10 mouse cellular contexts compared by ENCODE assay signal in genomic region chr7:37775502-37775901, GRCm38 (mm10). TPM values are rescaled to one million over a fixed set of nuclear protein-coding genes. Genes with fewer than 3 reads are reported as not detected.
A peak's percentile ranks its signal among the peaks of the same experiment; 100 is the strongest.
DNase-seq lines count a peak whose midpoint lies in the region; ATAC-seq and TF ChIP-seq lines count a peak whose summit lies in the region.
"Had no signal": no experiment of that assay in that cellular context is flagged by ENCODE, and none has a peak within 500 bp of the region (broad histone marks: within the 10 kb centered on the region; RNA-seq: fewer than 3 reads in every experiment).

No protein-coding gene starts in this region.

- no peaks in the 10 kb centered on the region for H3K9me3 ChIP-seq in forebrain, embryonic 14.5 days (replicated peaks; ENCODE audit: control insufficient read depth, low read length)
- H3K9me3 ChIP-seq in forebrain, embryonic 16.5 days (ENCODE audit: control insufficient read depth, low read length), result no peaks in the 10 kb centered on the region
- H3K9me3 ChIP-seq in kidney, embryonic 14.5 days (ENCODE audit: control insufficient read depth, low read length), result no peaks in the 10 kb centered on the region
- H3K9me3 ChIP-seq: limb, embryonic 15.5 days had no signal

- peak; percentile 96 for TF ChIP-seq CTCF in testis, adult 2 months (IDR thresholded peaks at IDR 0.05; ENCODE audit: control insufficient read depth, insufficient read depth, insufficient replicate concordance, low read depth, low read length)

- peak; percentile 63 for DNase-seq in forebrain, embryonic 14.5 days (ENCODE audit: low spot score)
- DNase-seq in right cerebral cortex, postnatal 10 days (ENCODE audit: low spot score in 2 of 2), result peak; percentile 39 to 62
- no peak for DNase-seq in right cerebral cortex, postnatal 36 days (ENCODE audit: low spot score in 2 of 2)
- DNase-seq in embryo, embryonic 10.5 days (ENCODE audit: low spot score), result peak; percentile 78
- peak; percentile 70 for DNase-seq in lung, postnatal 10 days

- no peak overlapping the region for H3K27ac ChIP-seq in forebrain, embryonic 14.5 days (ENCODE audit: low read depth, low read length)
- H3K27ac ChIP-seq in forebrain, embryonic 16.5 days (ENCODE audit: low read length), result no peak overlapping the region
- H3K27ac ChIP-seq in kidney, embryonic 14.5 days (ENCODE audit: low read depth, low read length), result no peak overlapping the region
- H3K27ac ChIP-seq in testis, adult 2 months (ENCODE audit: control insufficient read depth, insufficient read depth, low read depth, low read length), result no peak overlapping the region
- H3K27ac ChIP-seq: limb, embryonic 15.5 days had no signal

- H3K4me2 ChIP-seq in forebrain, embryonic 14.5 days (ENCODE audit: low read length), result no peak overlapping the region
- H3K4me2 ChIP-seq in forebrain, embryonic 16.5 days (ENCODE audit: low read length), result no peak overlapping the region
- no peak overlapping the region for H3K4me2 ChIP-seq in kidney, embryonic 14.5 days (replicated peaks; ENCODE audit: low read depth, low read length)
- H3K4me2 ChIP-seq: limb, embryonic 15.5 days had no signal

- no peak overlapping the region for H3K9ac ChIP-seq in forebrain, embryonic 14.5 days (ENCODE audit: low read length)
- H3K9ac ChIP-seq in forebrain, embryonic 16.5 days (replicated peaks; ENCODE audit: low read depth, low read length), result no peak overlapping the region
- no peak overlapping the region for H3K9ac ChIP-seq in kidney, embryonic 14.5 days (ENCODE audit: low read depth, low read length)
- H3K9ac ChIP-seq: limb, embryonic 15.5 days had no signal

- peaks cover 5% of the 10 kb centered on the region; the same call in 1 of the 2 replicates for H3K27me3 ChIP-seq in forebrain, embryonic 14.5 days (replicated peaks; ENCODE audit: control insufficient read depth, insufficient read depth, low read length)
- no peaks in the 10 kb centered on the region; the same call in 1 of the 2 replicates for H3K27me3 ChIP-seq in forebrain, embryonic 16.5 days (replicated peaks; ENCODE audit: control insufficient read depth, insufficient read depth, low read length)
- H3K27me3 ChIP-seq in kidney, embryonic 14.5 days (ENCODE audit: control insufficient read depth, insufficient read depth, low read length), result peaks cover 43% of the 10 kb centered on the region
- peaks cover 2% of the 10 kb centered on the region; the same call in 1 of the 2 replicates for H3K27me3 ChIP-seq in testis, adult 2 months (ENCODE audit: control insufficient read depth, insufficient read depth, low read length)

- no peak for TF ChIP-seq POLR2A in testis, adult 2 months (IDR thresholded peaks at IDR 0.05; ENCODE audit: control insufficient read depth, low read depth, low read length)

- 5% methylated on average over 15 of the region's 15 CpGs for WGBS in forebrain, embryonic 14.5 days
- WGBS in forebrain, embryonic 16.5 days, result 5% methylated on average over 15 of the region's 15 CpGs
- 2% methylated on average over 15 of the region's 15 CpGs for WGBS in kidney, embryonic 14.5 days

- H3K4me1 ChIP-seq in forebrain, embryonic 14.5 days (ENCODE audit: control insufficient read depth, insufficient read depth, low read length), result peaks cover 2% of the 10 kb centered on the region; the same call in 1 of the 2 replicates
- peaks cover 11% of the 10 kb centered on the region for H3K4me1 ChIP-seq in forebrain, embryonic 16.5 days (replicated peaks; ENCODE audit: control insufficient read depth, insufficient read depth, low read length)
- H3K4me1 ChIP-seq in kidney, embryonic 14.5 days (ENCODE audit: control insufficient read depth, insufficient read depth, low read length), result no peaks in the 10 kb centered on the region
- peaks cover 7% of the 10 kb centered on the region for H3K4me1 ChIP-seq in testis, adult 2 months (ENCODE audit: control insufficient read depth, insufficient read depth, low read length)

- no peak for ATAC-seq in forebrain, embryonic 14.5 days
- ATAC-seq in forebrain, embryonic 16.5 days, result no peak
- ATAC-seq in kidney, embryonic 14.5 days (ENCODE audit: low FRiP score, low TSS enrichment), result 0 out of 2 replicates have a peak, but pooled peaks have one; percentile 11

- no peak overlapping the region for H3K4me3 ChIP-seq in forebrain, embryonic 14.5 days (ENCODE audit: low read depth, low read length)
- no peak overlapping the region for H3K4me3 ChIP-seq in forebrain, embryonic 16.5 days (replicated peaks; ENCODE audit: low read length)
- H3K4me3 ChIP-seq in kidney, embryonic 14.5 days (ENCODE audit: low read length), result no peak overlapping the region
- no peak overlapping the region for H3K4me3 ChIP-seq in testis, adult 2 months (ENCODE audit: control insufficient read depth, low read depth, low read length)
- H3K4me3 ChIP-seq: erythroblast, embryonic 14.5 days; limb, embryonic 15.5 days had no signal

- H3K36me3 ChIP-seq in forebrain, embryonic 14.5 days (ENCODE audit: control insufficient read depth, insufficient read depth, low read length), result no peaks in the 10 kb centered on the region
- H3K36me3 ChIP-seq in forebrain, embryonic 16.5 days (ENCODE audit: control insufficient read depth, insufficient read depth), result no peaks in the 10 kb centered on the region
- no peaks in the 10 kb centered on the region for H3K36me3 ChIP-seq in kidney, embryonic 14.5 days (ENCODE audit: control insufficient read depth, insufficient read depth, low read length)
- H3K36me3 ChIP-seq in testis, adult 2 months (ENCODE audit: control insufficient read depth, insufficient read depth, low read length), result no peaks in the 10 kb centered on the region
- H3K36me3 ChIP-seq: limb, embryonic 15.5 days had no signal

RNA-seq across cellular contexts. Expression of gene Zfp536, which starts 2.1 kb away (rescaled TPM):
- 21.8 and 26.2 TPM in 2 replicates for polyA plus RNA-seq in forebrain, embryonic 14.5 days (2014; fragmentation: Nextera tagmentation; extraction: Ambion mirVana)
- polyA plus RNA-seq in forebrain, embryonic 16.5 days (2015; fragmentation: Nextera tagmentation; extraction: Ambion mirVana), result 29.1 and 31.1 TPM in 2 replicates
- polyA plus RNA-seq in kidney, embryonic 14.5 days (2014; fragmentation: Nextera tagmentation; extraction: Ambion mirVana), result 7.4 and 9.2 TPM in 2 replicates
- polyA plus RNA-seq in testis, adult 2 months (2012; rRNA removed), result 3.9 and 4.2 TPM in 2 replicates
- polyA plus RNA-seq: erythroblast, embryonic 14.5 days had no signal

Comparison
In these comparisons a context has a peak if more than half of its experiments do, and no peak if none do; other contexts are left out.
1. DNase-seq: peak in forebrain, embryonic 14.5 days (single experiment), right cerebral cortex, postnatal 10 days (2 of 2), embryo, embryonic 10.5 days (single experiment) and lung, postnatal 10 days (single experiment); none in right cerebral cortex, postnatal 36 days (0 of 2).